Mouse (Mus musculus): ENCODE measurements around the gene Olfr1316. TPM values are rescaled to one million over a fixed set of nuclear protein-coding genes. Genes with fewer than 3 reads are reported as not detected.

Olfr1316 gene
- polyA plus RNA-seq (2012; rRNA removed) = not detected in 2 replicates

DNA sequence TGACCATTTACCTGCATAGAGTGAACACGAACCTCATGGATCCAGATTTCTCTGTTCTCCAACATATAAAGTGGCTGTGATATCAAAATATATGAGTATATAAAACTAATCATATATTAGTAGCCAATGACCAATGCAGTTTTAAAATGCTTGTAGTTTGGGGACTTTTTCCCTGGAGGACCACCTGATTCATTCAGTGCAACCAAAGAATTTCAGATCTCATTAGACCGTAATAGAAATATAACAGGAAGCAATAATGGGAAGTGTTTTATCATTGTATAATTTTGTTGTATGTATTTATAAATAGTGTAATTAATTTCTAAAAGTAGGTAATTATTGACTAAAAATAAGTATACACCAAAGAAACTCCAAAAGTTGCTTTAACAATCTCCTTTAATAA is at the start of gene Olfr1316:
Olfr1316 (minus strand) TSS at position 101 of the 400 bp plus-strand sequence.

DNA sequence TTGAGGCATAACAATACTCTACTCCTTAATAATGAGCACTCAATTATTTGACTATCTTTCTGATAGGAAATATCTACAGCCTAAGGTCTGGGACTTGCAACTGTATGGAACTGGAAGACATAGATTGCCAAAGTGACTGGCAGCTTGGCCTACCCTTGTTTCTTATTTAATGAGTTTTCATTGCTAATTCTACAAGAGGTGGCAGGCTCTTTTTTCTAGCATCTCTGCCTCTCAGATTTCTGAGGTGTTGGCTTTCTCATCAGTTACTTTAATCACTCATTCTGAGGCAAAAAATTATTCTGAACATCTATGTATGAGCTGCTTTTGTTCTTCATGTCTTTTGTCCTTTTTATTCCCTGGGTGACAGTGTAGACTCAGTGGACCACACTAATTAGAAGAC is 19.1 kb upstream of the Olfr1316 start, which contains the start of gene Olfr1318:
Olfr1318 (plus strand) TSS at position 301 of the 400 bp plus-strand sequence.

DNA sequence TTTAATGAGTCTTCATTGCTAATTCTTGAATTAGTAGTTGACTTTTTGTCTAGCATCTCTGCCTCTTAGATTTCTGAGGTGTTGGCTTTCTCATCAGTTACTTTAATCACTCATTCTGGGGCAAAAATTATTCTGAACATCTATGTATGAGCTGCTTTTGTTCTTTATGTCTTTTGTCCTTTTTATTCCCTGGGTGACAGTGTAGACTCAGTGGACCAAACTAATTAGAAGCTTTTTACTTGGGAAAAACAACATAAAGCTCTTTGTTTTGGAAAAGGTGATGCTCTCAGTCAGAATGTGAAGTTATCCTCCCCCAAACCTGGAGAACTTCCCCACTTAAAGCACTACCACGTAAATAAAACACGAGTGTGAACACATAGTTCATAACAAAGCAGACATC is 5.3 kb upstream of the Olfr1316 start, which contains the start of gene Olfr1317:
Olfr1317 (plus strand) TSS at position 301 of the 400 bp plus-strand sequence.

DNA sequence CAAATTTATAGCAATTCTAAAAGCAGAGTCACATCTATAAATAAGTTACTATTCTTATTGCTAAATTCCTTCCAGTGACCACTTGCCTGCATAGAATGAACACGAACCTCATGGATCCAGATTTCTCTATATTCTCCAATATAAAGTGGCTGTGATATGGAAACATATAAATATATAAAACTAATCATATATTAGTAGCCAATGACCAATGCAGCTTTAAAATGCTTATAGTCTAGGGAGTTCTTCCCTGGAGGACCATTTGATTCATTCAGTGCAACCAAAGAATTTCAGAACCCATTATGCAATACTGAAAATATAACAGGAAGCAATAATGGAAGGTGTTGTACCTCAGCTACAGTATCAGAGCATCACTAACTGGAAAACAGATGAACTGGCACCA is 19.4 kb downstream of the Olfr1316 start, which contains the start of gene Olfr1315-ps1:
Olfr1315-ps1 (minus strand) TSS at position 101 of the 400 bp plus-strand sequence.

DNA sequence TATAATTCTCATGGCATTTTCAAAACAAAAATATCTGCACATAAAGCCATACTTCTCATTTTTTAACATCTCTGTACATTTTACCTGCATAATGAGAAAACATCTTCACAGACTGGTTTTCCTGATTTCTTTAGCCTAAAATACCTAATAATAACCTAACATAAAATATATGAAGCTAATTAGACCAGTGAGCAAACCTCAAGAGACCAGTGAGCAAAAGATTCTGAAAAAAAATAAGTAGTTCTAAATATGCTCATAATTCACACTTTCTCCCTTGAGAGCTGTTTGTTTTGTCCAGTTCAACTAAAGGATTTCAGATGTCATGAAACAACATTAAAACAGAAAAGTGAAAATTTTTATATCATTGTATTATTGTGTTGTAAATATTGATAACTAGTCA is 38.1 kb downstream of the Olfr1316 start, which contains the start of gene Olfr1314:
Olfr1314 (minus strand) TSS at position 101 of the 400 bp plus-strand sequence.

DNA sequence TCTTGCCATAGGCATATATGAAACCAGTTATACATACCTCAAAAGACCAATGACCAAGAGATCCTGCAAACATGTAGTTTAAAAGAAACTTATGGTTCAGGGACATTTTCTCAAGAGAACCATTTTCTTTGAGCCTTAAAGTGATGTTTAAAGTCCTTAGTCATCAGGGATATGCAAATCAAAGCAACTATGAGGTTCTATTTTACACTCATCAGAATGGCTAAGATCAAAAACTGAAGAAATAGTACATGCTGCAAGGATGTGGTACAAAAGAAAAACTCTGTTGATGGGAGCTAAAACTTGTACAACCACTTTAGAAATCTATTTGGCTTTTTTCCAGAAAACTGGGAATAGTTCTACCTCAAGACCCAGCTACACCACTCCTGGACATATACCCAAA is 57.0 kb downstream of the Olfr1316 start, which contains the start of gene Olfr1313:
Olfr1313 (minus strand) TSS at position 101 of the 400 bp plus-strand sequence.

Other genes with a start within 250 kb of the Olfr1316 start
- gene Olfr1306, start 218.7 kb downstream of the Olfr1316 start, polyA plus RNA-seq (2012; rRNA removed) = not detected in 2 replicates
- under 0.01 TPM in 1 of 2 replicates, not detected in the other for gene Olfr1307, start 185.5 kb downstream of the Olfr1316 start, polyA plus RNA-seq (2012; rRNA removed)
- not detected in 2 replicates for gene Olfr1308, start 170.0 kb downstream of the Olfr1316 start, polyA plus RNA-seq (2012; rRNA removed)
- not detected in 2 replicates for gene Olfr1309, start 144.7 kb downstream of the Olfr1316 start, polyA plus RNA-seq (2012; rRNA removed)
- gene Olfr1310, start 122.3 kb downstream of the Olfr1316 start, polyA plus RNA-seq (2012; rRNA removed) = not detected in 2 replicates
- not detected in 2 replicates for gene Olfr1311, start 110.6 kb downstream of the Olfr1316 start, polyA plus RNA-seq (2012; rRNA removed)
- gene Olfr1312, start 84.7 kb downstream of the Olfr1316 start, polyA plus RNA-seq (2012; rRNA removed) = not detected in 2 replicates
- gene Olfr1313, start 57.1 kb downstream of the Olfr1316 start, polyA plus RNA-seq (2012; rRNA removed) = not detected in 2 replicates
- gene Olfr1314, start 38.2 kb downstream of the Olfr1316 start, polyA plus RNA-seq (2012; rRNA removed) = not detected in 2 replicates
- not detected in 2 replicates for gene Olfr1315-ps1, start 19.5 kb downstream of the Olfr1316 start, polyA plus RNA-seq (2012; rRNA removed)
- not detected in 2 replicates for gene Olfr1317, start 5.4 kb upstream of the Olfr1316 start, polyA plus RNA-seq (2012; rRNA removed)
- not detected in 2 replicates for gene Olfr1318, start 19.2 kb upstream of the Olfr1316 start, polyA plus RNA-seq (2012; rRNA removed)
- 30.2 and 30.4 TPM in 2 replicates for gene Lpcat4, start 104.5 kb upstream of the Olfr1316 start, polyA plus RNA-seq (2012; rRNA removed)
- gene Nutm1, start 124.3 kb upstream of the Olfr1316 start, polyA plus RNA-seq (2012; rRNA removed) = not detected in 2 replicates
- 48.0 and 121 TPM in 2 replicates for gene Nop10, start 126.9 kb upstream of the Olfr1316 start, polyA plus RNA-seq (2012; rRNA removed)
- gene Slc12a6, start 130.8 kb upstream of the Olfr1316 start, polyA plus RNA-seq (2012; rRNA removed) = 26.2 and 33.4 TPM in 2 replicates
- 0.04 TPM in 1 of 2 replicates, not detected in the other for gene Gm21985, start 131.3 kb upstream of the Olfr1316 start, polyA plus RNA-seq (2012; rRNA removed)
- 70.2 and 79.5 TPM in 2 replicates for gene Emc4, start 233.1 kb upstream of the Olfr1316 start, polyA plus RNA-seq (2012; rRNA removed)
- 11.0 and 24.0 TPM in 2 replicates for gene Katnbl1, start 244.2 kb upstream of the Olfr1316 start, polyA plus RNA-seq (2012; rRNA removed)

Measured in central nervous system, embryonic 11.5 days (tissue).